8 mouse cellular contexts compared by ENCODE assay signal in the genomic region with DNA sequence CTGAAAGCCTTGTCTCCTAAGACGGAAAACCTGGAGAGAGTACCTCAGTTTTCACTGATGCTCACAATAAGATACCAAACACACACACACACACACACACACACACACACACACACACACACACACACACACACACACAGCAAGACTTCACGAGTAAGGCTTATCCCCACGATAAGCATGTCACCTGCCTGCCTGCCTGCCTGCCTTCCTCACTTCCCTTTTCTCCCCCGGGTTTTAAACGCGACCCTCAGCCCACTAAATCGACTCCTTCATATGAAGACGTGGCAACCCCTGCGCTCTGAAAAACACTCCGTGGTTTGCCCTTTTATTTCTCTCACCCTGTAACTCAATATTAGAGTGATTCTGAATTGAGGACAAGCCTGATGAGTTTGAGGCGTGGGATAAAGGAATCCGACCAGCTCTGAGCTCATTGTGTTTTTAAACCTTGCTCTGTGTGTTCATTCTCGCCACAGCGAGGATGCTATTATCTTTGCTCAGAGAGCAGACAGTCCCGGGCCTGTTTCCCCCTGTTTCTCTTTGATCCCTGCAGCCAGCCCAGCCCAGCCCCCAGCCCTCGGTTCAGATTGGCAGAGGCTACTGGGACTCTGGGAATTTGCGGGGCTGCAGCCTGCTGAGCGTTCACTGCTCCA.
A peak's percentile ranks its signal among the peaks of the same experiment; 100 is the strongest.
DNase-seq lines count a peak whose midpoint lies in the region; ATAC-seq and TF ChIP-seq lines count a peak whose summit lies in the region.

No protein-coding gene starts in this region.

- no peak for TF ChIP-seq POLR2A in spleen, adult 2 months (IDR thresholded peaks at IDR 0.05; ENCODE audit: low read depth, low read length)
- TF ChIP-seq POLR2A in limb, embryonic 14.5 days (IDR thresholded peaks at IDR 0.05; ENCODE audit: borderline replicate concordance, extremely low read depth, insufficient read depth, insufficient read length), result no peak

- TF ChIP-seq EP300 in heart, postnatal 0 days (IDR thresholded peaks at IDR 0.05; ENCODE audit: low read depth), result no peak

- peaks cover 1% of the 10 kb centered on the region; the same call in 1 of the 2 replicates for H3K27me3 ChIP-seq in spleen, adult 2 months (ENCODE audit: control insufficient read depth, insufficient read depth, low read length)
- H3K27me3 ChIP-seq in heart, postnatal 0 days (ENCODE audit: control insufficient read depth, insufficient read depth, low read length), result peaks cover 5% of the 10 kb centered on the region; the same call in 1 of the 2 replicates
- peaks cover 4% of the 10 kb centered on the region; the same call in 1 of the 2 replicates for H3K27me3 ChIP-seq in limb, embryonic 14.5 days (ENCODE audit: control insufficient read depth, insufficient read depth, low read length)

- peaks cover 3% of the 10 kb centered on the region; the same call in 1 of the 2 replicates for H3K4me1 ChIP-seq in spleen, adult 2 months (ENCODE audit: control insufficient read depth, insufficient read depth, insufficient read length)
- H3K4me1 ChIP-seq in heart, postnatal 0 days (ENCODE audit: control insufficient read depth, insufficient read depth), result peaks cover 8% of the 10 kb centered on the region; the same call in 1 of the 2 replicates
- H3K4me1 ChIP-seq in limb, embryonic 14.5 days (ENCODE audit: control insufficient read depth, insufficient read depth, low read length), result no peaks in the 10 kb centered on the region

- WGBS in spleen, adult 2 months, result 19% methylated on average over 18 of the region's 18 CpGs
- under 1% methylated on average over 17 of the region's 18 CpGs for WGBS in heart, postnatal 0 days
- WGBS in limb, embryonic 14.5 days, result under 1% methylated on average over 18 of the region's 18 CpGs

- TF ChIP-seq CTCF in spleen, adult 2 months (IDR thresholded peaks at IDR 0.05; ENCODE audit: extremely low read depth, insufficient read depth, insufficient read length, insufficient replicate concordance), result no peak
- TF ChIP-seq CTCF in heart, postnatal 0 days (IDR thresholded peaks at IDR 0.05; ENCODE audit: low read depth), result no peak

- no peaks in the 10 kb centered on the region for H3K36me3 ChIP-seq in spleen, adult 2 months (ENCODE audit: control insufficient read depth, insufficient read depth, low read length)
- H3K36me3 ChIP-seq in heart, postnatal 0 days (replicated peaks; ENCODE audit: control insufficient read depth, insufficient read depth, low read length), result no peaks in the 10 kb centered on the region
- no peaks in the 10 kb centered on the region for H3K36me3 ChIP-seq in limb, embryonic 14.5 days (ENCODE audit: control insufficient read depth, insufficient read depth, low read length)

- H3K9me3 ChIP-seq in heart, postnatal 0 days (replicated peaks; ENCODE audit: control insufficient read depth, low read length), result no peaks in the 10 kb centered on the region
- no peaks in the 10 kb centered on the region for H3K9me3 ChIP-seq in limb, embryonic 14.5 days (ENCODE audit: control insufficient read depth, low read length)

- no peak overlapping the region for H3K27ac ChIP-seq in spleen, adult 2 months (ENCODE audit: insufficient read depth, low read length)
- H3K27ac ChIP-seq in heart, postnatal 0 days (ENCODE audit: low read depth), result no peak overlapping the region
- H3K27ac ChIP-seq in limb, embryonic 14.5 days (replicated peaks; ENCODE audit: low read depth, low read length), result no peak overlapping the region

- no peak for ATAC-seq in heart, postnatal 0 days (ENCODE audit: insufficient read depth, low read depth)
- no peak for ATAC-seq in limb, embryonic 14.5 days (ENCODE audit: low FRiP score, low read depth)
- 0 out of 2 replicates have a peak, but pooled peaks have one; percentile 30 for ATAC-seq in neutrophil, adult 5-6 weeks (ENCODE audit: extremely low read depth, insufficient number of reproducible peaks, low FRiP score, poor library complexity, severe bottlenecking)
- ATAC-seq in activated CD4-positive, CD25-positive, alpha-beta regulatory T cell, adult 4 months, result no peak

- peak overlapping the region; percentile 58 for H3K9ac ChIP-seq in heart, postnatal 0 days (replicated peaks; ENCODE audit: low read depth, low read length)
- peak overlapping the region; percentile 53 for H3K9ac ChIP-seq in limb, embryonic 14.5 days (ENCODE audit: low read depth, low read length, severe bottlenecking)

- no peak for DNase-seq in spleen, adult 2 months (ENCODE audit: low read depth in 1 of 2, low spot score in 2 of 2)
- no peak for DNase-seq in spleen, postnatal 36 days (ENCODE audit: low spot score in 2 of 2)
- DNase-seq in embryo, embryonic 10 days (ENCODE audit: low spot score), result peak; percentile 82
- peak; percentile 18 for DNase-seq in heart, postnatal 0 days (ENCODE audit: low spot score)
- DNase-seq in limb, embryonic 14.5 days (ENCODE audit: low spot score), result no peak
- DNase-seq in adrenal gland, postnatal 10 days, result no peak

- H3K4me3 ChIP-seq in spleen, adult 2 months (ENCODE audit: extremely low read depth, insufficient read depth, insufficient read length), result peak overlapping the region; percentile 23; the same call in 1 of the 2 replicates
- peak overlapping the region; percentile 62 for H3K4me3 ChIP-seq in heart, postnatal 0 days (ENCODE audit: low read depth, low read length)
- peak overlapping the region; percentile 45 for H3K4me3 ChIP-seq in limb, embryonic 14.5 days (replicated peaks; ENCODE audit: low read length)

- peak overlapping the region; percentile 92 for H3K4me2 ChIP-seq in heart, postnatal 0 days (ENCODE audit: low read depth, low read length)
- peak overlapping the region; percentile 87 for H3K4me2 ChIP-seq in limb, embryonic 14.5 days (replicated peaks; ENCODE audit: low read depth, low read length, severe bottlenecking)

Comparison
In these comparisons a context has a peak if more than half of its experiments do, and no peak if none do; other contexts are left out.
1. DNase-seq: peak in embryo, embryonic 10 days (single experiment) and heart, postnatal 0 days (single experiment); none in spleen, adult 2 months (0 of 2), spleen, postnatal 36 days (0 of 2), limb, embryonic 14.5 days (single experiment) and adrenal gland, postnatal 10 days (single experiment).
2. Peak in every context shown above with its lines, with median percentiles within 50 percentile points of each other: H3K4me3 ChIP-seq.